Mouse (Mus musculus): Measurements from ENCODE around the gene Efhc1. TPM values are rescaled to one million over a fixed set of nuclear protein-coding genes. Genes with fewer than 3 reads are reported as not detected.

Gene Efhc1
- polyA plus RNA-seq, 1 experiment, result 0.13 TPM

- no peaks in the 10 kb centered on the region for H3K27me3 ChIP-seq (ENCODE audit: control insufficient read depth, insufficient read depth, insufficient read length)
- peaks cover 7% of the 10 kb centered on the region for H3K36me3 ChIP-seq (ENCODE audit: control insufficient read depth, insufficient read depth)
- H3K4me2 ChIP-seq (ENCODE audit: low read depth), result no peak overlapping the region
- H3K4me3 ChIP-seq, result no peak overlapping the region
- peaks cover 11% of the 10 kb centered on the region for H3K79me2 ChIP-seq (ENCODE audit: control insufficient read depth, insufficient read depth)
- TF ChIP-seq E2F4 (IDR thresholded peaks at IDR 0.05; ENCODE audit: insufficient read depth) (no peak), USF1 (IDR thresholded peaks at IDR 0.05; ENCODE audit: low read depth) (no peak), TCF12 (IDR thresholded peaks at IDR 0.05; ENCODE audit: insufficient read depth, poor library complexity, severe bottlenecking) (no peak), MYOG (IDR thresholded peaks at IDR 0.05; ENCODE audit: control insufficient read depth in 1 of 3, insufficient read depth in 1 of 3, insufficient read length in 2 of 3, low read depth in 2 of 3) (no peak), POLR2AphosphoS2 (IDR thresholded peaks at IDR 0.05; ENCODE audit: insufficient read length, low read depth) (no peak), MYOD1 (IDR thresholded peaks at IDR 0.05; ENCODE audit: control insufficient read depth in 1 of 3, insufficient read length in 2 of 3, low read depth in 2 of 3) (no peak), POLR2A (IDR thresholded peaks at IDR 0.05; ENCODE audit: insufficient read length, low read depth) (no peak), TCF3 (IDR thresholded peaks at IDR 0.05; ENCODE audit: insufficient read length, low read depth) (no peak), SRF (IDR thresholded peaks at IDR 0.05; ENCODE audit: control insufficient read depth, insufficient read length, low read depth) (no peak)
- no peak overlapping the region for H3ac ChIP-seq (ENCODE audit: control insufficient read depth, insufficient read length)
These were observed 84.5 kb downstream of the Efhc1 start for GRCm38 (mm10) chr1:21035878-21036277.

- H3K4me2 ChIP-seq (ENCODE audit: low read depth), result no peak overlapping the region
- H3ac ChIP-seq (ENCODE audit: control insufficient read depth, insufficient read length), result no peak overlapping the region
- no peaks in the 10 kb centered on the region for H3K27me3 ChIP-seq (ENCODE audit: control insufficient read depth, insufficient read depth, insufficient read length)
- no peak for TF ChIP-seq CEBPB (IDR thresholded peaks at IDR 0.05; ENCODE audit: insufficient read depth, poor library complexity, severe bottlenecking)
- no peak for TF ChIP-seq MYOG (IDR thresholded peaks at IDR 0.05; ENCODE audit: control insufficient read depth in 1 of 3, insufficient read depth in 1 of 3, insufficient read length in 2 of 3, low read depth in 2 of 3)
- TF ChIP-seq MYOD1 (IDR thresholded peaks at IDR 0.05; ENCODE audit: control insufficient read depth in 1 of 3, insufficient read length in 2 of 3, low read depth in 2 of 3), result no peak
- no peak for TF ChIP-seq MAX (IDR thresholded peaks at IDR 0.05; ENCODE audit: low read depth)
- no peak for TF ChIP-seq TCF12 (IDR thresholded peaks at IDR 0.05; ENCODE audit: insufficient read depth, poor library complexity, severe bottlenecking)
- H3K4me3 ChIP-seq, result no peak overlapping the region
- H3K79me2 ChIP-seq (ENCODE audit: control insufficient read depth, insufficient read depth), result peaks cover 11% of the 10 kb centered on the region
- peaks cover 7% of the 10 kb centered on the region for H3K36me3 ChIP-seq (ENCODE audit: control insufficient read depth, insufficient read depth)
These were observed 86.6 kb downstream of the Efhc1 start for GRCm38 (mm10) chr1:21037881-21038601.

- H3K4me3 ChIP-seq, result no peak overlapping the region
- H3K27me3 ChIP-seq (ENCODE audit: control insufficient read depth, insufficient read depth, insufficient read length), result no peaks in the 10 kb centered on the region
- peaks cover 7% of the 10 kb centered on the region for H3K36me3 ChIP-seq (ENCODE audit: control insufficient read depth, insufficient read depth)
- TF ChIP-seq MYOG (IDR thresholded peaks at IDR 0.05; ENCODE audit: control insufficient read depth in 1 of 3, insufficient read depth in 1 of 3, insufficient read length in 2 of 3, low read depth in 2 of 3) (no peak), POLR2AphosphoS2 (IDR thresholded peaks at IDR 0.05; ENCODE audit: insufficient read length, low read depth) (no peak), SRF (IDR thresholded peaks at IDR 0.05; ENCODE audit: control insufficient read depth, insufficient read length, low read depth) (no peak), E2F4 (IDR thresholded peaks at IDR 0.05; ENCODE audit: insufficient read depth) (no peak), MAX (IDR thresholded peaks at IDR 0.05; ENCODE audit: low read depth) (no peak), TCF12 (IDR thresholded peaks at IDR 0.05; ENCODE audit: insufficient read depth, poor library complexity, severe bottlenecking) (no peak), TCF3 (IDR thresholded peaks at IDR 0.05; ENCODE audit: insufficient read length, low read depth) (no peak), MYOD1 (IDR thresholded peaks at IDR 0.05; ENCODE audit: control insufficient read depth in 1 of 3, insufficient read length in 2 of 3, low read depth in 2 of 3) (no peak), CEBPB (IDR thresholded peaks at IDR 0.05; ENCODE audit: insufficient read depth, poor library complexity, severe bottlenecking) (no peak), USF1 (IDR thresholded peaks at IDR 0.05; ENCODE audit: low read depth) (no peak), POLR2A (IDR thresholded peaks at IDR 0.05; ENCODE audit: insufficient read length, low read depth) (no peak)
- no peak overlapping the region for H3ac ChIP-seq (ENCODE audit: control insufficient read depth, insufficient read length)
- H3K4me2 ChIP-seq (ENCODE audit: low read depth), result no peak overlapping the region
- peaks cover 11% of the 10 kb centered on the region for H3K79me2 ChIP-seq (ENCODE audit: control insufficient read depth, insufficient read depth)
These were observed 88.1 kb downstream of the Efhc1 start for GRCm38 (mm10) chr1:21039564-21039963.

GRCm38 (mm10) chr1:21040173-21040572, 88.7 kb downstream of the Efhc1 start:
- TF ChIP-seq MAX (IDR thresholded peaks at IDR 0.05; ENCODE audit: low read depth) (no peak), USF1 (IDR thresholded peaks at IDR 0.05; ENCODE audit: low read depth) (no peak), REST (IDR thresholded peaks at IDR 0.05; ENCODE audit: insufficient read depth, insufficient read length) (no peak), MYOG (IDR thresholded peaks at IDR 0.05; ENCODE audit: control insufficient read depth in 1 of 3, insufficient read depth in 1 of 3, insufficient read length in 2 of 3, low read depth in 2 of 3) (no peak), TCF12 (IDR thresholded peaks at IDR 0.05; ENCODE audit: insufficient read depth, poor library complexity, severe bottlenecking) (no peak), POLR2AphosphoS2 (IDR thresholded peaks at IDR 0.05; ENCODE audit: insufficient read length, low read depth) (no peak)
- Histone ChIP-seq H3K4me2 (ENCODE audit: low read depth) (peak overlapping the region; percentile 75), H3K4me3 (no peak overlapping the region), H3K36me3 (ENCODE audit: control insufficient read depth, insufficient read depth) (peaks cover under 1% of the 10 kb centered on the region), H3K79me2 (ENCODE audit: control insufficient read depth, insufficient read depth) (peaks cover 11% of the 10 kb centered on the region), H3K27me3 (ENCODE audit: control insufficient read depth, insufficient read depth, insufficient read length) (no peaks in the 10 kb centered on the region), H3ac (ENCODE audit: control insufficient read depth, insufficient read length) (no peak overlapping the region)

Other genes with a start within 250 kb of the Efhc1 start
- not detected for gene Il17a, start 220.7 kb upstream of the Efhc1 start, polyA plus RNA-seq (2012; fragmentation: generic; extraction: Trizol)
- not detected for gene Il17f, start 161.0 kb upstream of the Efhc1 start, polyA plus RNA-seq (2012; fragmentation: generic; extraction: Trizol)
- 23.2 TPM for gene Mcm3, start 131.3 kb upstream of the Efhc1 start, polyA plus RNA-seq (2012; fragmentation: generic; extraction: Trizol)
- 0.96 TPM for gene Paqr8, start 61.0 kb upstream of the Efhc1 start, polyA plus RNA-seq (2012; fragmentation: generic; extraction: Trizol)
- 4.2 TPM for gene Tram2, start 127.6 kb downstream of the Efhc1 start, polyA plus RNA-seq (2012; fragmentation: generic; extraction: Trizol)

Data from myocyte (in vitro differentiated cells).